Mouse (Mus musculus) spleen, embryonic (tissue): ENCODE results near the gene Susd6.

Experiments
- CTCF ChIA-PET: fragments of 350-600 bp; sonication (Branson Sonifier 250); formaldehyde crosslinking; loops from one replicate; lab custom pipeline; 2022; lab: Charles Lee

Susd6 gene

GRCm38 (mm10) chr12:80789849-80790694, at the start of gene Susd6:
Susd6 (plus strand) TSS chr12:80790510.
- CTCF ChIA-PET: no interaction called here

GRCm38 (mm10) chr12:80744614-80745013, 45.7 kb upstream of the Susd6 start:
- CTCF ChIA-PET: no interaction called here

GRCm38 (mm10) chr12:80746031-80746813, 44.1 kb upstream of the Susd6 start:
- CTCF ChIA-PET: interaction anchor here (0.7 kb wide), 1 partner anchor 126 kb away, joined by 12 read pairs; no protein-coding TSS in a partner anchor

- CTCF ChIA-PET: interaction anchor here (0.5 kb wide), 1 partner anchor 40 kb away, joined by 3 read pairs; no protein-coding TSS in a partner anchor
Observed at GRCm38 (mm10) chr12:80751556-80751955, 38.8 kb upstream of the Susd6 start.

GRCm38 (mm10) chr12:80757751-80758558, 32.4 kb upstream of the Susd6 start:
- CTCF ChIA-PET: interaction anchor here (0.6 to 0.9 kb wide), 2 partner anchors 24 to 132 kb away, joined by 5 to 7 read pairs; no protein-coding TSS in a partner anchor

GRCm38 (mm10) chr12:80758559-80759386, 31.5 kb upstream of the Susd6 start:
- CTCF ChIA-PET: interaction anchor here (0.6 kb wide), 1 partner anchor 23 kb away, joined by 7 read pairs; no protein-coding TSS in a partner anchor

- CTCF ChIA-PET: no interaction called here
Observed at GRCm38 (mm10) chr12:80759387-80759712, 31.0 kb upstream of the Susd6 start.

- CTCF ChIA-PET: no interaction called here
Observed at GRCm38 (mm10) chr12:80759713-80760395, 30.5 kb upstream of the Susd6 start.

- CTCF ChIA-PET: interaction anchor here (0.7 kb wide), 1 partner anchor 168 kb away, joined by 5 read pairs; no protein-coding TSS in a partner anchor
Observed at GRCm38 (mm10) chr12:80760396-80760801, 29.9 kb upstream of the Susd6 start, which contains the start of gene Ccdc177. Ccdc177 (minus strand) TSS chr12:80760687.

- CTCF ChIA-PET: no interaction called here
Observed at GRCm38 (mm10) chr12:80762982-80763381, 27.3 kb upstream of the Susd6 start.

- CTCF ChIA-PET: no interaction called here
Observed at GRCm38 (mm10) chr12:80764116-80764515, 26.2 kb upstream of the Susd6 start.

- CTCF ChIA-PET: interaction anchor here (0.7 kb wide), 1 partner anchor 101 kb away, joined by 6 read pairs; no protein-coding TSS in a partner anchor
Observed at GRCm38 (mm10) chr12:80769697-80770096, 20.6 kb upstream of the Susd6 start.

- CTCF ChIA-PET: interaction anchor here (0.6 kb wide), 1 partner anchor 28 kb away, joined by 4 read pairs; no protein-coding TSS in a partner anchor
Observed at GRCm38 (mm10) chr12:80774786-80775185, 15.5 kb upstream of the Susd6 start.

GRCm38 (mm10) chr12:80776046-80776634, 14.2 kb upstream of the Susd6 start:
- CTCF ChIA-PET: no interaction called here

- CTCF ChIA-PET: no interaction called here
Observed at GRCm38 (mm10) chr12:80778188-80778936, 11.9 kb upstream of the Susd6 start.

GRCm38 (mm10) chr12:80779760-80780159, 10.6 kb upstream of the Susd6 start:
- CTCF ChIA-PET: no interaction called here

GRCm38 (mm10) chr12:80782190-80782589, 8.1 kb upstream of the Susd6 start:
- CTCF ChIA-PET: interaction anchor here (0.7 kb wide), 1 partner anchor 73 kb away, joined by 13 read pairs; no protein-coding TSS in a partner anchor

- CTCF ChIA-PET: no interaction called here
Observed at GRCm38 (mm10) chr12:80782892-80783291, 7.4 kb upstream of the Susd6 start.
